Mouse (Mus musculus) retina, embryonic 14.5 days (tissue): Measurements from ENCODE around the gene Xcl1.
"Not testable (repeated sequence)": the region's sequence is repeated elsewhere in the genome, so short reads cannot be mapped to it uniquely, and the experiment has no call there.

ENCODE experiments used
- DNase-seq: peaks from one replicate; pipeline ENCODE4 v3.0.0-alpha.2; 2015; ENCODE audit warnings: low spot score

Xcl1 gene

GRCm38 (mm10) chr1:164935477-164936044 is at the start of gene Xcl1:
TSS of gene Xcl1 (minus strand) at chr1:164935527.
- DNase-seq = no peak

DNA sequence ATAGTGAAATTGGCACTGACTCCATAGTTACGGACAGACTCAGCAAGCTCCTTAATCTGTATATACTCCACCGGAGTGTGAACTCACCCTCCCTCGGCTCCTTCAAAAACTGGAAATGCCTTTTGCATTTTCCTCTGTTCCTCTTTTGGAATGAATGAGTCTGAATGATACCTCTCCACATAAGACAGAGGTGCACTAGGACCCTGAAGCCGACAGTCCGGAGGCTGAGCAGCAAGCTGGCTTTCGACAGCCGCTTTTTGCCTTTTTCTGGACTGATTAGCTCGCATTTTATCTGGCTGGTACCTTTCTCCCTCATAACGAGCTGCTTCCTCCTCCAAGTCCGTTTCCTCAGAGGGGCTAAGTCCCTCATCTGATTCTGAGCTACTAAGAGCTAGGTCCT is 49.4 kb upstream of the Xcl1 start:
- DNase-seq = not testable (repeated sequence)

GRCm38 (mm10) chr1:164977351-164977750 is 42.0 kb upstream of the Xcl1 start:
- DNase-seq = no peak

- no peak for DNase-seq
Observed at GRCm38 (mm10) chr1:164975729-164976128, 40.4 kb upstream of the Xcl1 start.

DNA sequence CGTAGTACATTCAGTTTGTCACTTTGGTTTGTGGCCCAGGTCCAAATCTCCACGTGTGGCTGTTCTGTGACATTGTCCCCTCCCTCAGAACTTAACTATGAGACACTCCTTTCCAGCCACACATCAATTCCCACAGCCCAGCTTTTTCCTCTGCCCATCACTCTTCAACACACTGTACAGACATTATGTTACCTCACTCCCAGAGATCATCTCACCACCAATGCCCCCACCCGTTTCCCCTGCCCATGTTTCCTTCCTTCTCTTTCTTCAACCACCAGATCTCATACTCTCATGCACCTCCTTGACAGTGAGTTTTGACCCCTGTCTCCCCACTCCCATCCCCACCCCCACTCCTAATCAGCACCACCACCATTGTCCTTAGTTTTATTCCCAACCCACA is 39.9 kb upstream of the Xcl1 start:
- DNase-seq = no peak

DNA sequence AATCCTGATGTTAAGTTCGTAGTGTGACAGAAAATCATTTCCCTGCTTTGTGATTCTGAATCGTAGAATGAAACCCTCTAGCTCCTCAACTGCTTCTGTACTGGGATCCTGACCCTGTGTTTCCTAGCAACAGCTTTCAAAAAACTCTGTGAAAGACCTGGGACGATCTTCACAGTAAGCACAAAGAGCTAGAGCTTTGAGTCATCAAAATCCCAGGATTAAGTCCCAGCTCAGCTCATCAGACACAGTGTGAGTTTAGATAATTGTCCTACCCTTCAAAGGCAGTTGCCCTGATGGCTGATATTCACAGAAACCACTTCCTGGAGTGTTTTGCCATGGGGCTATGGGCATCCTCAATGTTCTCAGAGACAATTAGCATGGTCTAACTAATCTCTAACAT is 38.5 kb upstream of the Xcl1 start:
- DNase-seq = no peak

DNA sequence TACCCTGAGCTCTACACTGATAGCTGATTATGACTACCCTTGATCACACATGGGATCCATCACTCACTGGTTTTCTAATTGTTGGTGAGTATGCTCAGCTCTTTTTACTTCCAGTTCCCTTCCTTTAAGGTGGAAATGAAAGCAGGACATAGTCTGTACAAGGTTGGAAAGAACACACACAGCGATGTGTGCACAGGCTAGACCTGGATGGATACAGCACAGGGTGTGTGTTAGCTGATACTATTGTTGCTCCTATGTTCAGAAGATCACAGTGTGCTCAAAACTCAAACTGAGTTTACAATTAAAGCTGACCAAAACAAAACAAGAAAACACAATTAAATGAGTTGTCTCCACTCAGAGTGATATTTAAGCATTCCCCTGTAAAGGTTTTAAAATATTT is 38.0 kb upstream of the Xcl1 start:
- no peak for DNase-seq

- DNase-seq = no peak
Observed at GRCm38 (mm10) chr1:164972744-164973143, 37.4 kb upstream of the Xcl1 start.

DNA sequence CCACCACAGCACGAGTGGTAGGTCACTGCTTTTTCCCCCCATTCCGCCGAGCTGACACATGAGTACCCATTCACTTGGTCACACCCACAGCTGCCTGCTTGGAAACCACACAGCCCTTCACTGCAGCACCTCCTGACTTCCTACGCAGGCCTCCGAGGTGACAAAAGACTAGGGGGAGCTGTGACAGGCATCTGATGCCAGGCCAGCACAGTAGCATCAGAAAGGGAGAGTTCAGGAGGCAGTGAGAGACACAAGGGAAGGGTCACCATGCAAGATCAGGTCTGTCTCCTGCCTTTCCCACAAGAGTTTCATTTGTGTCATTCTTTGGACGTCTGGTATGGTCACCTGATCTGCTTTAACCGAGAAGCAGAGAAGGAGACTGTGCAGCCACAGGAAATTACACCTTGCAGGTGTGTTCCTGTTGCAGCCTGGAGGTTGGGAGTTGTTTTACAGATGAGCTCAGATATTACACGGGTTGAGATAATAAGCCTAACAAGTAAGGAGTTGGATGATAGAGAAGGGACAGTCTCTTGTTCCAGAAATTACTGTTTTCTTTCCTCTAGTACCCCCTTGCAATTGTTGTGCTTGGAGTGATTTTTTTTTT is 30.9 kb upstream of the Xcl1 start:
- no peak for DNase-seq

DNA sequence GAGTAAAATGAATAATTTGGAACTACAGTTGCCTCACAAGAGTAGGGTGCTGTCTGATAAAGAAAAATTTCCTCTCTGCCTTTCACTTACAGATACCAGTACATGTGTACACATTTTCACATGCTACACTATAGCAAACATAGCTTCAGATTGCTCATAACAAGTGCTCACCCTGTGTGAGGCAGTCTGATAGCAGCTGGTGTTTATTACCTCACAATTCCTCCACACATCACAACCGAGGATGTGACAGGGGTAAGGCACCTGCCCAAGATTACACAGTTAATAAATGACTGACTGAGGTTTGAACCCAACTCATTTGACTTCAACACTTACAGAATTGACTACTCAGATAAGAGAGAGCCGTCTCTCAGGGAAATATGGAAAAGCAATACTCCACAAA is 25.3 kb upstream of the Xcl1 start:
- no peak for DNase-seq

DNA sequence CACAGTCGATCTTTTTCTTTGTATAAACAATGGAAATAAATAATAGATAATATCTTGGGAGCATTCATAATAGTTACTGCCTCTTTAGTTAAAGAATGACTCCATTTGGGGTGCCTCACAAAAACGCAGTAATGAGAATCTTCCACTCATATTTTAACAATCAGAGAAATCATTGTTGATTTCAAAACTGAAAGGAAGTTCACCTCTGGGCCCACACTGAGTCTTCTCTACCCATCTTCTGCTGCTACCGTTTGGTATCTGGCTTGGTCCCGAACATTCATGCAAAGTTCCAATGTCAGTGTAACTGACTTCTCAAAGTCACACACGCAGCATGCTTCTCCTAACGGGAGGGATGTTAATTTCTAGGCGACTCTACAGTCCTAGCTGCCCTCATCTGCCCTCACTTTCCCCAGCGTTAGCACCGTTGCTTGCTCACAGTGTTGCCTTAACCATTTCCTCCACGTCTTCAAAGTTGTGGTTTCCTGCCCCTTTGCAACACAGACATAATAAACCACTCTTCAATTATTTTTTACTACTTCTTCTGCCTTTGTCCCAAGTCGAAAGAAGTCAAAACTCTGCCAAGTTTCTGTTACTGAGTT is 24.6 kb upstream of the Xcl1 start:
- DNase-seq = no peak

DNA sequence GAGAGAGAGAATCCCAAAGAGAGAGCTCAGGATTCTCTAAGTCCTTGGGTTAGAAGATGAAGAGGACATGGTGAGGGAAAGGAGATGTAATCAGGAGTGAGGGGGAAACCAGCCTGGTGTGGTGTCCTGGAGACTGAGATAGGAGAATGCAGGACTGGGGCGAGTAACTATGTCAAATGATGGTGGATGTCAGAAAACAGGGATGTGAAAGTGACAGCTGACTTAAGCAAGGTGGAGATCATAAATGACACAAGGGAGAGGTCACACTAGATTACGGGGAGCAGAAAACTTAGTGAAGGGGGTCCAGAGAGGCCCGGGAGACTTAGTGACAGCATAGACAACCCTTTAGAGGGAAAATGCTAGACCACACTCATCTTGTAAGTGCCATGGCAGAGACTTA is 23.8 kb upstream of the Xcl1 start:
- DNase-seq = no peak

DNA sequence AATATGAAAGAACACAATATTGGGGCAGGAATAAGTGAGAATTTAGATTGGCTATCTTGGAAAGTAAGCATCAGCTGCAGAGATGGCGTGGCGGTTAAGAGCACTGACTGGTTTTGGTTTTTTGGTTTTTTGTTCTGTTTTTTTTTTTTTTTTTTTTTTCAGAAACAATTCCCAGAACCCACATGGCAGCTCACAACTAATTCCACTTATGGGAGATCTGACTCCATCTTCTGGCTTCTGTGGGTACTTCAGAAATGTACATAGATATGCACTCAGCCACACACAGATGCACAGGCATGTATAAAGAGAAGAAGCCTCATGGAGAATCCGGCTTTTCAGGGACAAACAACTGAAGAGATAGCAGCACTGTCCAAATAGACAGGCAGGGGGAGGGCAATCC is 22.6 kb upstream of the Xcl1 start:
- DNase-seq = no peak

DNA sequence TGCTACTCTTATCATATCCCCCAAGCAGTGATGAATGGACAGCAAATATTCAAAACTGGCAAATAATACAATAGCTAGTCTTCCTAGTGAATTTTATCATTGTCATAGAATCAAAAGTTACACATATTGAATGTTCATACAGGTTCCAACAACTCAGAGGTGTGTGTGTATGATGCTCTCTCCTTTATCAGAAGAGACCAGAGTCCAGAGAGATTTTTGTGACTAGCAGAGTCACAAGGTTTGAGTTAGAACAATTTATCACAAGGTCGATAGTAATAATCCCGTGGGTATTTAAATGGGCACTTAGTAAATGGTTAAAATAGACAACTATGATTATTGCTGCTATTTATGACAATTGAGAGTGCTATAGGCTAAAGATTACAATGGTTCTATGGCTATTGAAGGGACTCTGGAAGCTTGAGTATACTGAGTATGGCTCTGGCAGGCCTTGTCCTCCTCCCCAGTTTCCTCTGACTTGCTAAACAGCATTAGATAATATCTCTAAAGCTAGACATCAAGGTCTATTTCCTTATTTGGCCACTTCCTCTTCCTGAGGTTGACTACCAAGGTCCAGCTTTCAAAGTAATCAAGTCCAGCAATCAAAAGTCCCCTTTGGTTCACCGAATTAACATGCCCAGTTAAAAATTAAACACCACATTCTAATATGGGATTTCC is 21.5 kb upstream of the Xcl1 start:
- no peak for DNase-seq

DNA sequence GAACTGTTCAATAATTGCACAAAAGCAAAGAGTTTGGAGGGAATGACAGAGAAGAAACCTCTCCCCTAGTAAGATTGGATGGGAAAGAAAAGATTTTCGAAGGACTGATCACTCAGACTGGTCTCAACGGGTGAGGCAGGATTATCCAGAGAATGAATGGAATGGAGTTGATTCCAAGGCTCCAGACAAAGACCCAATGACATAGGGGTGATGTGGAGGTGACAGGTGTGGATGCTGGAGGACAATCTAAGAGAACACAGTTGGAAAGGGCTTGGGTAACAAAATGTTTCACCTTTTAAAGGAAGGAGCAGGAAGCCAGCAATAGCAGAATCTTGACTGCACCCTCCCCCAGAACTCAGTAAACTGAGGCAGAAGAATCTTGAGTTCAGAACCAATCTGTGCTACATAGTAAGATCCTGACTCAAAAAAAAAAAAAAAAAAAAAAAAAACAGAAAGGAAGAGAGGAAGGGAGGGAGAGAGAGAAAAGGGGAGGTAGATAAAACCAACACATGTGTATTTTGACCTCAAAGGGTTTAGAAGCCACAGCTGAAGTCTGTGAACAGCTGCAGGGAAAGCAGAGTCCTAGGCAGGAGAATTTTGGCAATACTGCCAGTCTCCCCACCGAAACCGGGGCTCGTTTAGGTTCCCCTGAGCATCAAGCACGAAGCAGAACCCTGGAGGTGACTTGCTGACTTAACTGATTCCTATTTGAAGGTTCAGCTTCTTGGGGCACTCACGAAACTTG is 20.3 kb upstream of the Xcl1 start:
- DNase-seq = no peak

GRCm38 (mm10) chr1:164953574-164953973 is 18.2 kb upstream of the Xcl1 start:
- no peak for DNase-seq

DNA sequence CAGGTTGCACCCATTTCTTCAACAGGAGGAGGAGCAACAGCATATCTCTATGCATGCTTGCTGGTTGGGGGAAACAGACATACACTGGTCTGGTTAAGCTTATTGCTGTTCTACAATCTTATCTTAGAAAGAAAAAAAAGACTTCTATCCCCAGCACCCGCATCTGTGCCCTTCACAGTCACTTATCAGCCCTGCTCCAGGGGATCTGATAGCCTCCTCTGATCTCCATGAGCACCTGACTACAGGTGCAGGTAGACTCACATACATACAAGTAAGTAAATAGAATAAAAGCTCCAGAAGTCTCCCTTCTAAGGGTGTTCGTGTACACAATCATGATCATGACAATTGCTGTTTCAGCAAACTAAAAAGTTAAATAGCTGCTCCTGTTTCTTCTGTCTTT is 733 bp upstream of the Xcl1 start:
- DNase-seq = no peak

GRCm38 (mm10) chr1:164933441-164934188 is 1.7 kb downstream of the Xcl1 start:
- DNase-seq = no peak

DNA sequence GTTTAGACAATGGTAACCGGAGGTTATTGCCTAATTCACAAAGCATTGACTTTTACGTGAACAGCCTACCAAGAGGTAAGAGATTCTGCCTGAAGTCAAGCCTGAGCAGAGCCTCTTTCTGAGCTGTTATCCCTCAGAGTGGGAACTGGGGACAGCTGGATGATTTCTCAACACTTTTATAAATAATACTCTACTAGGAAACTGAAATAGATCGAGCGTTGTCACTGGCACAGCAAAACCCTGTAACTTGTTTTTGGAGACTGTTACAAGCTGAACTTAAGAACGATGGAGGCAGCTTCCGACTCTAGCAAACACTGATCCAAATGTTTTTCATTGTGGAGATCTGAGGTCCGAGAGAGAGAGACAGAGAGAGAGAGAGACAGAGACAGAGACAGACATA is 4.2 kb downstream of the Xcl1 start:
- no peak for DNase-seq

DNA sequence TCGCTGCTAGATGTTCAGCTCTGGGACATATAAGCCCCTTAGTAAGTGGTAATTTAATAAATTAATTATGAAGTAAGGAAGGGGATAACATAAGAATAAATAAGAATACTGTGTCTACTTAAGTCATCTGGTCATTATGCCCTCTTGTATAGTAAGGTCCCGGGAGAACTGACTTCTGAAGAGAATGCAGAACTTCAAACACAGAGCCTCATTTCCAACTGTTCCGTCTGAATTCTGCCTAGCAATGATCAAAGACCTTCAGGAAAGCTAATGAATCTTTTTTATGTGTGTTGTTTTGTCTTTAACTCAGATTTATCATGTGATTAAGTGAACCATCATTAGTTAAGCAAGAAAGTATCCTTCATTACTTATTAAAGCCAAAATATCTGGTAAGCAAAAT is 5.3 kb downstream of the Xcl1 start:
- DNase-seq = no peak

DNA sequence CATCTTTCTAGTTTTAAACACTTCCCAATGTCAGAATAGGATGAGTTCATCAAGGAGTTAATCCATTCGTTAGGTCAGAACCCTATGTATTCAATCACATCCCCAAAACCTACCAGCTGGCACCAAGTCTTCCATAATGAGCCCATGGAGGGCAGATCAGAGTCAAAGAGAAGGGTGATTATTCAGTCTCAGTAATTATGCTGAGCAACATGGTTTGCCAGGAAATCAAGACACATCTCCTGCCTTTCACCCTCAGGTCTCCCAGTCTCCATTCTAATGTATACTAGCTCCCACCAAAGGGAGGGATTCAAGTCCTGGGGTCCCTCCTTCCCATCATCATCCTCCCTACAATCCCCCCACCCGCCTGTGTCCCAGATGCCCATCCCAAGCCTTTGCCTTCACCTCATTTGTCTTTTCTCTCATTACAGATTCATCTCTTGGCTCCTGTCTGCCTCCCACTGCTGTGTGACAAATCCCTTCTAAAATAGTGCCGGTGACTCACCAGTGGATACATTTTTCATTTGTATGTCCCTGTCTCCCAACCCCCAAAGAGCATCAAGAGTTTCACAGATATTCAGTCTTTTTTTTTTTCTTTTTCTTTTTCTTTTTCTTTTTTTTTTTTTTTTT is 8.7 kb downstream of the Xcl1 start:
- DNase-seq = no peak

DNA sequence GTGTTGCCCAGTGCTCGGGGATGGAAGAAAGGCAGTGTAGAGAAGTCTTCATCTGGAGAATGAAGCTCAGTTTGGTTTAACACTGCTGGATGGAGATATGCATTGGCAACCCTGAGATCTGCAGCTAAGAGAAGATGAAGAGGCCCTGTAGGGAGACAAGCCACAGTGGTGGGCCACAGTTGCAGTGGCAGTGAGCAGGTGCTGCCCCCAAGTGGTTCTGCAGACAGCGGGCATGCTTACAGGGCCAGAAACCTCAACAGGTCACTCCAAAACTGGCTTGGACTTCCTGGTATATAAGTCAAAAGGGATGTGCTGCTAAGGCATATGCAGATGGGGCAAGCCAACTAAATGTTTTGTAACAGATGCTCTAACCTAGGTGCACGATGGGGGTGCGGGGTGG is 30.3 kb downstream of the Xcl1 start:
- peak; percentile 79 for DNase-seq
